Mouse (Mus musculus): ENCODE measurements around the gene Vmn2r111. TPM values are rescaled to one million over a fixed set of nuclear protein-coding genes. Genes with fewer than 3 reads are reported as not detected.
"Not testable (repeated sequence)": the region's sequence is repeated elsewhere in the genome, so short reads cannot be mapped to it uniquely, and the experiment has no call there.

The Vmn2r111 gene
- not detected in 2 replicates for polyA plus RNA-seq (2016; fragmentation: Nextera tagmentation; extraction: Ambion mirVana)

GRCm38 (mm10) chr17:22573382-22573781 is at the start of gene Vmn2r111:
TSS of gene Vmn2r111 (minus strand) at chr17:22573482.
- not testable (repeated sequence) for H3K4me3 ChIP-seq; H3K4me1 ChIP-seq; H3K9me3 ChIP-seq; H3K27ac ChIP-seq (replicated peaks); H3K27me3 ChIP-seq (replicated peaks; ENCODE audit: low read depth, poor library complexity, severe bottlenecking); DNase-seq (ENCODE audit: low spot score); H3K36me3 ChIP-seq (replicated peaks)
- 70% methylated on average over 1 of the region's 1 CpGs for WGBS

GRCm38 (mm10) chr17:22600651-22601050 is 27.4 kb upstream of the Vmn2r111 start, which contains the start of gene Vmn2r112:
TSS of gene Vmn2r112 (plus strand) at chr17:22600951.
- DNase-seq (ENCODE audit: low spot score); H3K9me3 ChIP-seq; H3K4me1 ChIP-seq; H3K36me3 ChIP-seq (replicated peaks); H3K27me3 ChIP-seq (replicated peaks; ENCODE audit: low read depth, poor library complexity, severe bottlenecking); H3K4me3 ChIP-seq; H3K27ac ChIP-seq (replicated peaks): not testable (repeated sequence)

- DNase-seq (ENCODE audit: low spot score); H3K36me3 ChIP-seq (replicated peaks); H3K27ac ChIP-seq (replicated peaks); H3K4me1 ChIP-seq; H3K4me3 ChIP-seq; H3K27me3 ChIP-seq (replicated peaks; ENCODE audit: low read depth, poor library complexity, severe bottlenecking): not testable (repeated sequence)
- WGBS: 86% methylated on average over 7 of the region's 7 CpGs
- H3K9me3 ChIP-seq: peaks cover 15% of the 10 kb centered on the region
Observed at GRCm38 (mm10) chr17:22520467-22520866, 52.8 kb downstream of the Vmn2r111 start.

DNA sequence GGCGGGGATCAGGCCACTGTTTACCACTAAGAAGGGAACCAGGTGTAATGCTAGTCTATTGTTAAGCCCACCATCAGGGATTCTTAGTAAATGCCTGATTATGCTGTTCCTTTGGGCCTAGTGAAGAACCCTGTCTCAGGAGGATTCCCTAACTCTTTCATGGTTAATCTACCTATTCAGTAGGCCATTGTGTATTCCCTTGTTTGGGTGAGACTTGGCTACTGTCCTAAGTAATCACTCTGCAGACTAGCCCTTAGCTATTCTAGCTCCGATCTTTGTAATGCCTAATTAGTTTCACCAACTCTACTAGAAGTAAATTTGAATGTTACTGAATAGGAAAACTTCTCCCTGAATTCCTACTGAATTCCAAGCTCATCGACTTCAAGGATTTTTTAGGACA is 53.2 kb downstream of the Vmn2r111 start:
- not testable (repeated sequence) for DNase-seq (ENCODE audit: low spot score); H3K27ac ChIP-seq (replicated peaks); H3K4me3 ChIP-seq; H3K4me1 ChIP-seq; H3K27me3 ChIP-seq (replicated peaks; ENCODE audit: low read depth, poor library complexity, severe bottlenecking); H3K36me3 ChIP-seq (replicated peaks)
- H3K9me3 ChIP-seq: peaks cover 13% of the 10 kb centered on the region
- WGBS: 69% methylated on average over 3 of the region's 3 CpGs

DNA sequence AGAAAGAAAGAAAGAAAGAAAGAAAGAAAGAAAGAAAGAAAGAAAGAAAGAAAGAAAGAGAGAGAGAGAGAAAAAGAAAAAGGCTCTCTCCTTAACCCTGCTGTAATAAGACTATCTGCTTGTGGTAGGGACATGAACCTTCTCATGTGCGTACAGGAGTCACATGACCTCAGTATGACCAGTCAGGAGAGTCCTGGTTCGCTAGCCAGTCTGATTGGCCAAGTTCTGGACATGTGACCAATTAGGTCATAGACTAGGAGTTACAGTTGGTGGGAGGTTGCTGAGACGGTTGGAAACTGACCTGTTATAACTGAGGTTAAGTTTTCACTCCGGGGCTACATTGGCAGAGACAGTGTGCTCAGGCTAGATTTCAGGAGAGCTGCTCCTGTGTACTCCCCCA is 76.2 kb downstream of the Vmn2r111 start:
- H3K27me3 ChIP-seq (replicated peaks; ENCODE audit: low read depth, poor library complexity, severe bottlenecking): no peaks in the 10 kb centered on the region
- no peak overlapping the region for H3K27ac ChIP-seq (replicated peaks)
- DNase-seq (ENCODE audit: low spot score): no peak
- H3K9me3 ChIP-seq: peaks cover 17% of the 10 kb centered on the region
- H3K4me3 ChIP-seq: no peak overlapping the region
- WGBS: 81% methylated on average over 4 of the region's 4 CpGs
- no peaks in the 10 kb centered on the region for H3K4me1 ChIP-seq
- H3K36me3 ChIP-seq (replicated peaks): no peaks in the 10 kb centered on the region

Other genes with a start within 250 kb of the Vmn2r111 start
- 15.8 and 16.5 TPM in 2 replicates for gene Zfp944, start 212.1 kb downstream of the Vmn2r111 start, polyA plus RNA-seq (2016; fragmentation: Nextera tagmentation; extraction: Ambion mirVana)
- gene Zfp758, start 212.0 kb downstream of the Vmn2r111 start, polyA plus RNA-seq (2016; fragmentation: Nextera tagmentation; extraction: Ambion mirVana): 7.2 and 8.5 TPM in 2 replicates
- gene Zfp946, start 149.3 kb downstream of the Vmn2r111 start, polyA plus RNA-seq (2016; fragmentation: Nextera tagmentation; extraction: Ambion mirVana): 18.8 and 19.2 TPM in 2 replicates
- gene Vmn2r112, start 27.5 kb upstream of the Vmn2r111 start, polyA plus RNA-seq (2016; fragmentation: Nextera tagmentation; extraction: Ambion mirVana): not detected in 2 replicates

Data from embryonic facial prominence, embryonic 10.5 days (tissue).